Mouse (Mus musculus): ENCODE measurements around the gene Tm9sf1.

GRCm38 (mm10) chr14:55603271-55603632, 40.4 kb downstream of the Tm9sf1 start, which contains the start of gene Irf9:
- TF ChIP-seq CTCF (IDR thresholded peaks at IDR 0.05; ENCODE audit: low read depth) (no peak), EP300 (IDR thresholded peaks at IDR 0.05; ENCODE audit: low read depth) (no peak)

Measured in heart, postnatal 0 days (tissue).